Mouse (Mus musculus) urinary bladder, postnatal 10 days (tissue): ENCODE data around the gene Tm4sf1.

ENCODE experiments used
- DNase-seq: peaks from one replicate; pipeline ENCODE4 v3.0.0; 2022; ENCODE audit warnings: low spot score

Tm4sf1 gene

DNA sequence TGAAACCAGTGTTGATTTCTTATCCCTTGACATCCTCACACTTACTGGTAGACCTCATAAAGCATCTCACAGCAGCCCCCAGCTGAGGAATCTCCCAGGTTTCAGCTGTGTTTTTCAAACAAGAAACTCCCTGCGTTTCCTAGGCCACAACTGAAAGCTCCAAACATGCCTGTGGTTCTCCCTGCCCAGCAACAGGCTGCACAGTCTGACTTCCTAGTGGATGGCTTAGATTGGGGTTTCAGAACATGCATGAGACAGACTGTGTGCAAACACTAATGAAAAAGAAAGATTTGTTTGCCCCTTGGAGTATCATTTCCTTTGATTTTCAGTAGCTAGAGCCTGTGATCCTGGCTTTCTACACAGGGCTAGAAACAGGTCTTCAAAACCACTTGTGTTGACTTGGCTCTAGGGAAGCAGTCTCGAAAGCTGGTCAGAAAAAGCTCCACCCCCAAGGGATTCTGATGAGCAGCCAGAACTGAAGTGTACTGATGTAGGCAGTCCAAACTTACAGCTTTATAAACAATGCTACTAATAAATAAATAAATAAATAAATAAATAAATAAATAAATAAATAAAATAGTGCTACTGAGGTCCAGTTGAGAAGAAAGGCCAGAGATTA, at the start of gene Tm4sf1:
Gene Tm4sf1 (minus strand): TSS at position 68 of the 619 bp plus-strand sequence.
- no peak for DNase-seq

DNA sequence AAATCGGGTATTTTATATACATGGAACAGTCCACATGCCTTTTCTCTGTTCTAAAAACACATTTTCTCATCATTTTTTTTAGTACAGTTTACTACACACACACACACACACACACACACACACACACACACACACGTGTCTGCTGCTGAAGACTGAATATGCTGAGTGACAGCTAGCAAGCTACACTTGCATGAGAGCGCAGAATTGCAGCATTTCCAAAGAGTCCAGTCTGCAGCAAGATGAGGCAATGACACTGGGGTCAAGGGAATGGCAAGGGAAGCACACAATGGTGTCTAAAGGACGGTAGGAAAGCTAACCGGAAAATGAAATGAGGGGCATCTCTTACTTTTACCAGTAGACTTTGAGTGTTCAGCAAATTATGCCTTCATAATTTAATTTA, 43.0 kb upstream of the Tm4sf1 start:
- DNase-seq = no peak

DNA sequence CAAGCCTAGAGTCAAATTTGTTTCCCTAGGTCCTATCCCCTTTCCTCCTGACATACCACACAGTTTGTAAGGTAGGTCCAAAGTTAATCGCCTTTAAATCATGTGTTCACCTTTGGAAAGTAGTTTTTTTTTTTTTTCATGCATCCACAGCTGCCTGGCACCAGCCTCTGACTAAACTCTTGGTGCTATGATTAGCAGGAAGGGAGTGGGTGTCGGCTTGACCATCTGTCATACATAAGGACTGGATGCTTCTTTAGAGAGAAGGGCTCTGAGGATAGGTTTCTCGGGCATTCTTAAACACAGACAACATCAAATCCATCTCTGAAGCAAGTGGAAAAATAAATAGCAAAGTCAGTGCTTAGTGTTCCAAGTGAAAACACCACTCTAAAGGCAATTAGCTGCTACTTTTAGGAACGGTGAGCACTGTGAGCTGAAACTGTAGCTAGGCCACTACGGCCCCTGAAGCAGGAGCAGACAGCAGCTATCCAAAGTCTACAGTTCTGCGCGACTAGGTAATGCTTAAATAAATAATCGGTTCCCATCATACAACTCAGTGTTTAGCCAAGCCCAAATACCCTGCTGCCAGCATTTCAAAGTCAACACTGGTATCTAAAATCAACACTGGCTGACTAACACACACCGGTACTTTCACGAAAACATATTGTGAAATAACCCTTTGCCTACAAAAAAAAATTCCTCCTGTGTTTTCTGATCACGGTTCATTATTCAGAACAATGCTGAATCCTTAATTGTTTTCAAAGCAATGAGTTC, 42.2 kb upstream of the Tm4sf1 start:
- no peak for DNase-seq

DNA sequence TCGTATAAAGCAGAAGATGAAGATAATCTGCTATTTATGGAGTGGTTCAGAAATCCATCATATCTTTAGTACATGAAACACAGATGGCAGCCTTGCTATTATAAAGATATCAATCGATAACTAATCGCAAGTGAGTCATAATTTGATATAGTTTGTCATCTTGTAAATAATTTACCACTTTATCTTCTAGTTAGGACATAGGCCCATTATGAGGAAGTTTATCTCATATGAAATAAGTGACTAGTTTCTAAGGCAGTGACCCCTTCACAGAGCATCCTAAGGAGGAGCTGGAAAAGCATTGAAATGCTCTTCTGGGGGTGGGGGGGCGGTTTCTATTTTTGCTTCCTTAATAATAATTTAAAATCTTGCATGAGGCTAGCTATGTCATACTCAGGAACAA, 41.2 kb upstream of the Tm4sf1 start:
- DNase-seq = no peak

DNA sequence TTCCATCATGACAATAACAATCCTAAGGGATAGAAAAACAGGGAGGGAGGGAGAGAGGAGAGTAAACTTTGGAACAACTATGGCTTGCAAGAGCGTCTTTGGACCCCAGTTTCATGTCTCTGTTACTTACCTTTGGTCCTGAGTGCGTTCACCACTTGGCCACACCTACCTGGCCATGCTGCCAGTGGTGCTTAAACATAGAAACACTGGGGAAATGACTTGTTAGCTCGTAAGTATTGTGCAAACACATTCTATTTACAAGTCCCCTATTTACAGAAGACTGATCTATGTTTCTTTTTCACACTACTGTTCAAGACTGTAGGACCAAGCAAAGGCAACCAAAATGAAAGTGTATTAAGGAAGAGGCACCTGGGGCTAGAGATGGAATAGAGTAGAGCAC, 39.5 kb upstream of the Tm4sf1 start:
- no peak for DNase-seq

DNA sequence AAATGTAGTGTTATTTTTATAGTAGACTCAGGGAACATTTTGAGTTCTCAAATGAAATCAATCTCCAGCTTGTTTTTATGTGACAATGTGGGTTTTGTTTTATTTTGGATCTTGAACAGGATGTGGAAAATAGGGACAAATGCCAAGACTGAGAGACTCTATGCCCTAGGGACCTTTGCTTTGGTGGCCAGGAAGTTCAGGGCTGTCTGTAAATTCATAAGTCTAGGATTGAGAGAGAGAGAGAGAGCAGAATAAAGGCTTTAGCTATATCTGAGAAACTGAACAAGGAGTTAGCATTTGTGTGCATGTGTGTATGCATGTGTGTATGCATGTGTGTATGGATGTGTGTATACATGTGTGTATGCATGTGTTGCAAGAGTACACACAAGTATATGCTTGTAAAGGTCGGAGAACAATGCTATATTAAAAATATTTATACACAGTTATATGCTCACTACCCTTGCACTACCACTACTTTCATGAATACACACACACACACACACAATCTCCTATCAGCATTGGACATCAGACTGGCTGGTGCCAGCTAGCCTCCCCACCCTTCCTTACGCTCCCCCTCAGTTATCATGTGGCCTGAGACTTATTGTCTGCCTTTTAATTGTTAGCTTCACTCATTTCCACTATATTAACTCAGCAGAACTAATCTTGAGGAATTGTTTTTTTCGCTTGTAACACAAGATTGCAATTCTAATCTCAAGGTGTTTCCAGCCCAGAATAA, 33.5 kb upstream of the Tm4sf1 start:
- no peak for DNase-seq

DNA sequence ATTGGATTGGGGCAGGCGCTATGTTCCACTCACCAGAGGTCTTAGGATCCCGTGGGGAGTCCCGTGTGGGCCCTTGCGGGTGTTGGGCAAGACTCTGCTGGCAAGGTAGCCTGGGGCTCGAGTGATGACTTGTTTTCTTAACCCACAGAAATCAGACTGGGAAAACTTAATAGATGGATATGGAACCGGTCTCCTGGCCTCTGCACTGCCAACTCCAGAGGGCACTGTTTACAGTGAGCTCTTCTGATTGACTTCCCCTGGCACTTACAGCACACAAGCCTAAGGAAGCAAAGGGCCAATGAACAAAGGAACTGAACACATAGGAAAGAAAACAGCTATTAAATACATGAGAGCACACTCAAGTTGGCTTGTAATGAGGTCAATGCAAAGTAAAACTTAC, 26.2 kb upstream of the Tm4sf1 start:
- no peak for DNase-seq

DNA sequence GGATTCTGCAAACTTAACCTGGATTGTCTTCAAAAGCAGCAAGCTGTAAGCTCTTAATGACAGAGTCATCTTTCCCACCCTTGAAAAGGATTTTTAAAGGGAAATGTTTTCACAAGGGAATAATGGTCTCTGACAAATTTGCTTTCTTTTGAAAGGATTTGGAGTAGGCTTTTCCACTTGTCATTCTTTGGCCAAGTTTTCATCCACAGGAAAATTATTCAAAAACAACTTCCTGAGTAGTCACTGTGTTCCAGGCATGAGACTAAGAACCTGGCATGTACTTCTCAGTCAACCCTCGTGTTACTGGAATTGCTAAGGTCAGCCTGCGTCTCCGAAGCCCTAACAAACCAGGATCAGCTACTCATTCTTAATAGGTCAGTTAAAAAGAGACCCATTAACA, 5.3 kb upstream of the Tm4sf1 start:
- DNase-seq = no peak

DNA sequence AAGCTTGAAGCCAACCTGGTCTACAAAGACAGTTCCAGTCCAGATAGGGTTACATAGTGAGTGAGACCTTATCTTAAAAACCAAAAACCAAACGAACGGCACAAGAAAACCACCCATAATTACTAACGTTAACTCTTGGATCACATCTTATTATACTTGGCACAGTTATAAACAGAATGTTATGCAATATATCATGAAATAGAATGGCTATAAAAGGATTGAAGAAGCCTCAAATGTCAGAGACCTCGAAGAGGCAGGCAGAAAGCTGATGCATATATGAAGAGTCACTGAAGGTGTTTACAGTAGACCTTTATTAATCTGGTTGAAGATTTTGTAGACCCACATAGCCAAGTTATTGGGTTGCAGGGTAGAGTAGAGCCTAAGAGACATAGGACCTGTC, 3.8 kb upstream of the Tm4sf1 start:
- DNase-seq = no peak

DNA sequence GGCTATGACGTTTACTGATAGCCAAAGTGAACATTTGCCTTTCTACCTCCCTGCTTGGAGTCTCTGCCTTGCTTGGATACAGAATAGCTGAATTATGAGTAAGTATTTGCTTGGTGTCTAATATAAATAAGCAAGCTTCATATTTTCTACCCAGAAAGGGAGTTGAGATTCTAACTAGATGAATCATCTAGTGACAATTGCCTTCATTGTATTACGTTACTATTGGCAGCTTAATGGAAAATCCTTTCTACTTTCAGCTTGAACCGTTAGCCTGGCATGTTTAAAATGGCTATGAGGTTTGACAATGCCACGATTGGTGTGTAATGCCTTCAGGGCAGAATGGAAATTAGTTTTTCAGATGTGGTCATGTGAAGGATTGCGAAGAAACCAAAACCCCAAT, 2.7 kb upstream of the Tm4sf1 start:
- no peak for DNase-seq

DNA sequence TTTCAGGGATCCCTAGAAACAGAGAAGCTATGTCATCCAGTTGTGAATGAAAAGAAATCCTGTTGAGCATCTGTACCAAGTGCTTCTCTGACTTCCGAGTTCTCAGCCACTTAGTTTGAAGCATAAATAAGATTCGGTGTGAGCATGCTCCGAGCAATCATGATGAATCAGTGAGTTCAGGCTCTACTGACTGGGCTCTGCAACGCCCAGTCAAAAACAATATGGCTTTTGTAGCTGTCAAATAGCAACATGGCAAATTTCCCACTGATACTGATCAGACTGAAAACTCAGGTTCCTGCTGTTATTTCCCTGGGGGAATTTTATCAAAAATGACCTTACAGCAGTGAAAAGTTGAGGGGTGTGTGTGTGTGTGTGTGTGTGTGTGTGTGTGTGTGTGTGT, 2.3 kb upstream of the Tm4sf1 start:
- DNase-seq = no peak

DNA sequence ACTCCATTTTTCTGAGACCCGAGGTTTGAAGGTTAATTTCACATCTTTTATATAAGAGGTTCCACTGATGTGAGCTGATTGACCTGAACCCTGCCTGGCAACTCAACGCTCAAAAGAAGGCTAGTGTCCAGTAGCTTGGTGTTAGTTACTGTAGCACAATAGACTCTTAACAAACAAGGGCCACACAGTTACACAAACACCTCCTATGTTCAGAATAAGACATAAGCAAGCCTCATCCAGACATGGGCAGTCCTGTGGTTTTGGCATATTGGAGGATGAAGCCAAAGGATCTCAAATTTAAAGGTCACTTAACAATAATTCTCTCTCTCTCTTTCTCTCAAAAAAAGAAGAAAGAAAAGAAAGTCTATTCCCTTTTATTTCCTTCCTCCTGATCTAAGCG, 1.7 kb upstream of the Tm4sf1 start:
- DNase-seq = no peak

DNA sequence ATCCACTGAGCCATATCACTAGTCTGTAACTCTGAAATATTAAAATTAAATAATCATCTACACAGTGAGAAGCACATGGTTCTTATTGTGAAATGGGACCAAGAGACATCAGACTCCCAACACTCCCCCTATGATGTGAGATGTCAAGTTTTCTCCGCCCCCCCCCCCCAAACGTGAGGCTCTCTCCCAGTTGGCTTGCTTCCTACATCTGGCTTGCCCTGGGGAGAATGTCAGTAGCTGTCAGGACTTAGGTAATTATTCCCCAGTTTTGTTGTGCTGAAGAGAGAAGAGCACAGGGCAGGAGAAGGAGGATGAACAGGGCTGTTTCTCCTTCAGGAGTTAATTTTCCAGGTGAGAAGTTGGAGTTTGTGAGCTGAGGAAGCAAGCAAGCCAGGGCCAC, 1.1 kb upstream of the Tm4sf1 start:
- no peak for DNase-seq

DNA sequence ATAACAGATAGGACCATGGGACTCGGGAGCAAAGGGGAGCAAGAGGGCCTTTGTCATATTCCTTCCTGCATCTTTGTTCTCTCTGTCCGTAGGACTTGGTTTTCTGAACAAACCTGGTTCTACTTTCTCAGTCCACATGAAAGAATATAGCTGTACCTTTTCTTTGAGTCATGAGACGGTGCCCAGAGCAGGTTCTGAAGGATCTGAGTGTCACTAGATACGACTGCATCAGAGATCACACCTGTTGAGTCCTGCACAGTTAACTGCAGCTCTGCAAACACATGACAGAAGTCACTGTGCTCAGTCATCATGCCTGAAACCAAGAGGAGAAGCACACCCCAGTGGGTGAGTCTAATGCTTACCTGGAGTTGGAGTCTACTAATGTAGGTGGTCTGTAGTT, 422 bp downstream of the Tm4sf1 start:
- no peak for DNase-seq

DNA sequence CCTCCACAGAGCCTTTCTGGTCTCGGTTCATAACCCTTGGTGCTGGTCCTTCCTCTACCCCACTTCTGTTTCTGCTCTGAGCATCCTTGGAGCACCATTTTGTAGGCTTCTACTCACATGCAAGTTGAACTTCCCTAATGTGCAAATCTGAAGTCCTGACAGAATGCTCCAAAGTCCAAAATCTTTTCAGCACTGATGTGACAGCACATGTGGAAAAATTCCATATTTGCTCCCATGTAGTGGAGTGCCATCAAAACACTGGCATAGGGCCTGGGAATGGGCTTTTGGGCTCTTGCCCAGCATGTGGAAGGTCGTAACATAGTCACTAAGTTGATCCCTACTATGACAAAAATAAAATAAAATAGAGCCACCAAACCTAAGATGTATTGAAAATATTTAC, 3.8 kb downstream of the Tm4sf1 start:
- no peak for DNase-seq

DNA sequence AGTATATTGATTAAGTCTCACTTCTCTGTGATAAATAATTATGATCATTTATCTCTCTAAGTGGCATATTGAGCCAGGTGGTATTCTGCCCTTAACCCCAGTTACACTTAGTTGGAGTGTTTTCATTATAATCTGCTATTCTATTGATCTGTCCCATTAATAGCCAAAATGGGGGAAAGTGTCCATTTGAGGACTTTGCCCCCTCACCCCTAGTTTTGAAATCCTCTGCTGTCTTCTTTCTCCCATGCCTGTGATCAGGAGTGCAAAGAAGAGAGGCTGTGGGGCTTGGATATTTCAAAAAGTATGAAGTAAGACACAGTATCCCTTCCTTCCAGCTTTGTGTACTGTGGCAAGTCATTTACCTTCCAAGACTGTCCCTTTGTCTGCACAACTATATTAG, 5.2 kb downstream of the Tm4sf1 start:
- DNase-seq = no peak

DNA sequence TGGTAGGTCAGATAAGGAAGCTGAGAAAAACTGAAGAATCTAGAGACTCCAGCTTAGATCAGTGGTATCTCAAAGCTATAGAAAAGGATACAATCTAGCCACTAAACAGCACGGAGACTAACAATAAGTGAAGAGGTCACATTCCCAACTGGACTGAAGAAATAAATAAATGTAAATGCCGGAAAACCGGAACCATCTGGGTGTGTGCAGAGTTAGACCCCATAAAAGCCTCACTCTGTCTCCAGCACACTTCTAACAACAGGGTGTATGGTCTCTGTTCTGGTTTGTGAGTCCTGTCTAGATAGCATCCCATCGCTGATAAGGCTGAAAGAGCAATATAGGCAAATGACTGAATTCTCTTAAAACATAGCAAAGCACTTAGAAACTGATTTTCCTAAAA, 6.2 kb downstream of the Tm4sf1 start:
- DNase-seq = no peak

DNA sequence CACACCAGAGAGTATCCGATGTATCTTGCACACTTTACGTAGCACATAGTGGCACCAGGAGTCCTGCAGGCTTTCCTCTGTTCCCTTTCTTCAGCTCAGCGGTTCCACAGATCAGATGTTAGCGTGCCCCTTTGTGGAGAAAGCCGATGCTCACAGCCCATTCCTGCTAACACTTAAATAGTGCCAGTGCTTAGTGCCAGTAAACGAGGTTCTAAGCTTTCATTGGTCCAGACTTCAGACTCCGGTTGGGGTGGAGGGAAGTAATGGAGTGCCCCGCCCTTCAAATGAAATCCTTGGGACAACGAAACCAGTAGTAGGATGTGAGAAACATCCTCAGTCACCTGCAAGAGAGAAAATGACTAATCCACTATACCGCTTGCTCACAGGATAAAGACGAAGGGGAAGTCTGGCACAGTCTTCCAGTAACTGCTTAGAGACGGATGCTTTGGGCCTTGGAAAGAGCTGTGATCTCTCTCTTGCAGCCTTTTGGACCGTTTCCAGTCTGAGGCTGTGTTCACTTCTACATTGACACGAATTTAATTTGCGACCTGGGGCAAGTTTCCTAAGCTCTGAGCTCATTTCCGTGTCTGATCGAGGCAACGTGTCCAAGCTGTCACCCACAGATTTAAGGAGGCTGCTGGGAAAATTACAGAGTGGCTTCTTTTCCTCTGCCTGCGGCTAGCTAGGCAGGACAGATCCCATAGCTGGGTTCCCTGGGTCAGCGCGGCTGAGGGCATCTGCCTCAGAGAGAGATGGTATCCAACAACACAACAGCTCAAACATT, 6.9 kb downstream of the Tm4sf1 start:
- no peak for DNase-seq

DNA sequence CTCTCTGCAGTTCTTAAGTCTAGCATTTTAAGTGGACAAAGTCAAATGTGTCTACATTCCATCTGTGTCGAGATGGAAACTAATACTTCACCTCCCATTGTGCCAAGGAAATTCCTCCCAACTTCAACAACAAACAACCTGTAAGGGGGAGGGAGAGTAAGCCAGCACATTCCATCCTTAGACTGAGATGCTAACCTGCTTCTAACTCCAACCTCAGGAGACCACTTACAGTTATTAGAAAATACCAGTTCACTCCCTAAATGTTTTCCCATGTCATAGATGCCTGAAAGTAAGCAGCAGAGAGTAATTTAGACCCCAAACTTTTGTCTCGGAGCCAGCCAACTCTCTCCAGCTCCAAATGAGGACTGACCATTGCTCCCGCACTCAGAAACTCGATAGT, 7.9 kb downstream of the Tm4sf1 start:
- no peak for DNase-seq

DNA sequence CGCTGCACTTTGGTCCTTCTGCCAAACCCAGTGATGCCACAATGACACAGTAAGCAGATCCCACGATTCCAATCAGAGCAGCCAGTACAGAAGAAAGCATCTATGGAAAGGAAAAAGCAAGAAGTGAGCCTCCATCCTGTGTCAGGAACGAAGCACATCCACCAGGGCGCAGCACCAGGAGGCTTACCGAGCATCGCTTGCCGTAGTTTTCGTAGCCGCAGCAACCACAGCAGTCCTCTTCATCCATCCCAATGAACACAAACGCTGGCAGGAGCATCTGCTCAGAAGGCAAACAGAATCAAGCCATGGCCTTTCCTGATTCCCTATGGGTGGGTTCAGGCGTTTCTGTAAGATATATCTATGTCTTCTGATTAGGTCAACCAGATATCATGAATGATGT, 9.0 kb downstream of the Tm4sf1 start:
- no peak for DNase-seq

DNA sequence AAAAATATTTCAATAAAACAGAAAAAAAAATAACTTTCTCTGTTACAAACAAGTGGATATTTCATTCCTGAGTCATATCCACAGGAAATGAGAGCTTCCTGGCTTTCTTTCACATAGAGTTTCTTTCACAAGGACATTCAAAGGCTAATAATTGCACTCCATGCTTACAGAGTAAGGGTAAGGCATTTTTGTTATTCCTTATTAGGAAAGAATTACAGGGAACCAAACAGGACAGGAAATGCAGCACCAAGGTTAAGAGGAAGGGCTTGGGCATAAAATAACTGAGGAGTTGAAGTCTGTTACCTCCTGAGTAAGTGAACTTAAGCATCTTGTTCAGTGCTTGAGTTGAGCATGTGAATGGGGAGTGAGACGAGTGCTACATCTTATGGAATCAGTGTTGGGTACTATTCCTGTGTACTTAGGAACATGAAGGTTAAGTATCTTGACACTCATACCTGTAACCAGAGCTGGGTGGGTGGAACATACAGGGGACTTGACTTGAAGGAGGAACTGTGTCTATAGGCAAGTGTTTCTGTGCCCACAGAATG, 12.8 kb downstream of the Tm4sf1 start:
- no peak for DNase-seq
